In genomic region chr3:94690162-94690561, GRCm38 (mm10) we compare ENCODE assay signal across 20 mouse cellular contexts. TPM values are rescaled to one million over a fixed set of nuclear protein-coding genes. Genes with fewer than 3 reads are reported as not detected.
DNase-seq lines count a peak whose midpoint lies in the region; ATAC-seq and TF ChIP-seq lines count a peak whose summit lies in the region.
"Not testable (repeated sequence)": the region's sequence is repeated elsewhere in the genome, so short reads cannot be mapped to it uniquely, and the experiment has no call there.
"Had no signal": no experiment of that assay in that cellular context is flagged by ENCODE, and none has a peak within 500 bp of the region (broad histone marks: within the 10 kb centered on the region; RNA-seq: fewer than 3 reads in every experiment).

No protein-coding gene starts in this region.

- peak; percentile 76 for DNase-seq in kidney, adult 2 months
- DNase-seq in kidney, postnatal 25 days = peak; percentile 48 to 72
- peak; percentile 9 for DNase-seq in lung, postnatal 10 days

- H3K4me2 ChIP-seq in intestine, embryonic 16.5 days (ENCODE audit: low read depth, low read length); kidney, embryonic 16.5 days (replicated peaks; ENCODE audit: low read depth, low read length); liver, embryonic 15.5 days: not testable (repeated sequence)

- H3K4me1 ChIP-seq in intestine, embryonic 16.5 days (ENCODE audit: control insufficient read depth, insufficient read depth, low read length); kidney, adult 2 months (ENCODE audit: control insufficient read depth, insufficient read depth, low read length): not testable (repeated sequence)
- H3K4me1 ChIP-seq in kidney, embryonic 16.5 days (ENCODE audit: insufficient read depth, low read length) = peaks cover 15% of the 10 kb centered on the region
- H3K4me1 ChIP-seq in liver, embryonic 15.5 days (replicated peaks) = peaks cover 60% of the 10 kb centered on the region

- not testable (repeated sequence) for H3K27ac ChIP-seq in intestine, embryonic 16.5 days (ENCODE audit: low read length); kidney, embryonic 16.5 days (ENCODE audit: low read length)
- peak overlapping the region; percentile 76 for H3K27ac ChIP-seq in kidney, adult 2 months (ENCODE audit: insufficient read depth, low read depth, low read length)
- H3K27ac ChIP-seq in liver, embryonic 15.5 days (replicated peaks) = 0 out of 2 replicates have a peak overlapping the region, but pooled peaks have one; percentile 48

- 57% methylated on average over 6 of the region's 6 CpGs for WGBS in intestine, embryonic 16.5 days
- 53% methylated on average over 6 of the region's 6 CpGs for WGBS in kidney, adult 2 months
- 62% methylated on average over 6 of the region's 6 CpGs for WGBS in kidney, embryonic 16.5 days
- WGBS in liver, embryonic 15.5 days (ENCODE audit: insufficient replicate concordance) = 65% methylated on average over 6 of the region's 6 CpGs

- TF ChIP-seq POLR2A in kidney, adult 2 months (IDR thresholded peaks at IDR 0.05; ENCODE audit: low read depth, low read length) = not testable (repeated sequence)

- not testable (repeated sequence) for H3K4me3 ChIP-seq in intestine, embryonic 16.5 days (ENCODE audit: low read length); kidney, adult 2 months (ENCODE audit: insufficient read depth, low read depth, low read length); kidney, embryonic 16.5 days (ENCODE audit: low read length); liver, embryonic 15.5 days (replicated peaks)

- TF ChIP-seq CTCF in kidney, adult 2 months (conservative IDR thresholded peaks at IDR 0.05; ENCODE audit: insufficient read depth, insufficient read length, low read depth, low read length) = not testable (repeated sequence)

- not testable (repeated sequence) for H3K9me3 ChIP-seq in intestine, embryonic 16.5 days (ENCODE audit: control insufficient read depth, low read length); kidney, embryonic 16.5 days (ENCODE audit: low read length); liver, embryonic 15.5 days (replicated peaks)

- peak; percentile 58 for ATAC-seq in intestine, embryonic 16.5 days
- peak; percentile 33; the same call in 1 of the 2 replicates for ATAC-seq in kidney, embryonic 16.5 days (ENCODE audit: low FRiP score, low TSS enrichment)
- not testable (repeated sequence) for ATAC-seq in liver, embryonic 15.5 days (ENCODE audit: insufficient read depth)

- not testable (repeated sequence) for H3K36me3 ChIP-seq in intestine, embryonic 16.5 days (ENCODE audit: control insufficient read depth, insufficient read depth, low read length); kidney, adult 2 months (ENCODE audit: control insufficient read depth, insufficient read depth, low read length); kidney, embryonic 16.5 days (ENCODE audit: insufficient read depth, low read length); liver, embryonic 15.5 days (replicated peaks)

- H3K9ac ChIP-seq in intestine, embryonic 16.5 days (ENCODE audit: low read depth, low read length); kidney, embryonic 16.5 days (replicated peaks; ENCODE audit: low read length); liver, embryonic 15.5 days: not testable (repeated sequence)

- H3K27me3 ChIP-seq in intestine, embryonic 16.5 days (replicated peaks; ENCODE audit: control insufficient read depth, insufficient read depth, low read length); kidney, adult 2 months (replicated peaks; ENCODE audit: control insufficient read depth, insufficient read depth, low read length); kidney, embryonic 16.5 days (ENCODE audit: insufficient read depth, low read length); liver, embryonic 15.5 days: not testable (repeated sequence)

RNA-seq across cellular contexts. Expression of gene Selenbp2, which starts 3.2 kb away (rescaled TPM):
- 7.0 and 7.1 TPM in 2 replicates for polyA plus RNA-seq in intestine, embryonic 16.5 days (2015; fragmentation: Nextera tagmentation; extraction: Ambion mirVana)
- 22.6 and 26.7 TPM in 2 replicates for polyA plus RNA-seq in kidney, adult 2 months (2012; rRNA removed)
- polyA plus RNA-seq in kidney, embryonic 16.5 days (2015; fragmentation: Nextera tagmentation; extraction: Ambion mirVana) = 2.2 and 4.6 TPM in 2 replicates
- polyA plus RNA-seq in liver, embryonic 15.5 days (2015; fragmentation: Nextera tagmentation; extraction: Ambion mirVana) = 69.0 and 92.7 TPM in 2 replicates
- polyA plus RNA-seq: C2C12; CD4-positive, CD25-positive, alpha-beta regulatory T cell, adult 4 months; embryonic facial prominence, embryonic 12.5 days; forebrain, embryonic 11.5 days; forebrain, embryonic 14.5 days; frontal cortex, adult 2 months had no signal

RNA-seq across cellular contexts. Expression of gene Tuft1, which starts 31.5 kb away (rescaled TPM):
- polyA plus RNA-seq in intestine, embryonic 16.5 days (2015; fragmentation: Nextera tagmentation; extraction: Ambion mirVana) = 11.6 and 12.5 TPM in 2 replicates
- 15.3 and 15.9 TPM in 2 replicates for polyA plus RNA-seq in kidney, adult 2 months (2012; rRNA removed)
- polyA plus RNA-seq in kidney, embryonic 16.5 days (2015; fragmentation: Nextera tagmentation; extraction: Ambion mirVana) = 9.7 TPM in 2 replicates
- 10.9 and 12.6 TPM in 2 replicates for polyA plus RNA-seq in liver, embryonic 15.5 days (2015; fragmentation: Nextera tagmentation; extraction: Ambion mirVana)

RNA-seq across cellular contexts. Expression of gene Gm10972, which starts 47.2 kb away (rescaled TPM):
- not detected in 2 replicates for polyA plus RNA-seq in intestine, embryonic 16.5 days (2015; fragmentation: Nextera tagmentation; extraction: Ambion mirVana)
- polyA plus RNA-seq in kidney, adult 2 months (2012; rRNA removed) = not detected in 2 replicates
- polyA plus RNA-seq in kidney, embryonic 16.5 days (2015; fragmentation: Nextera tagmentation; extraction: Ambion mirVana) = not detected in 2 replicates
- polyA plus RNA-seq in liver, embryonic 15.5 days (2015; fragmentation: Nextera tagmentation; extraction: Ambion mirVana) = not detected in 2 replicates
- polyA plus RNA-seq: adrenal gland, adult 2 months; C2C12; CD4-positive, CD25-positive, alpha-beta regulatory T cell, adult 4 months; cerebellum, adult 2 months; embryonic facial prominence, embryonic 12.5 days; embryonic facial prominence, embryonic 15.5 days; forebrain, embryonic 11.5 days; forebrain, embryonic 14.5 days; forebrain, postnatal 0 days; frontal cortex, adult 2 months; heart, embryonic 12.5 days; heart, embryonic 15.5 days; hindbrain, embryonic 10.5 days; hindbrain, embryonic 13.5 days had no signal

Comparison
In these comparisons a context has a peak if more than half of its experiments do, and no peak if none do; other contexts are left out.
1. DNase-seq: peak in every context shown above with its lines; median percentile 76 in kidney, adult 2 months; 60 in kidney, postnatal 25 days; 9 in lung, postnatal 10 days.